In genomic region chr12:35534754-35535236, GRCm38 (mm10) we compare ENCODE assay signal across 1 mouse cellular context.
A peak's percentile ranks its signal among the peaks of the same experiment; 100 is the strongest.
TF ChIP-seq lines count a peak whose summit lies in the region.

Gene Ahr, minus strand, starts transcription at chr12:35535038.

TF ChIP-seq in CH12.LX, 34 proteins besides CTCF, POLR2A, EP300 and RAD21 (continued from another document):
- TF ChIP-seq ZMIZ1 (IDR thresholded peaks at IDR 0.05; ENCODE audit: low read depth, low read length) (0 out of 2 replicates have a peak, but pooled peaks have one; percentile 40), MAZ (IDR thresholded peaks at IDR 0.05; ENCODE audit: low read depth, low read length) (peak; percentile 90), ZC3H11A (IDR thresholded peaks at IDR 0.05; ENCODE audit: low read depth, low read length) (no peak), CHD1 (IDR thresholded peaks at IDR 0.05; ENCODE audit: low read depth, low read length) (no peak), MAFK (IDR thresholded peaks at IDR 0.05; ENCODE audit: insufficient replicate concordance, low read length) (no peak), CHD2 (IDR thresholded peaks at IDR 0.05; ENCODE audit: low read length) (peak; percentile 66)
